Mouse (Mus musculus) gastrocnemius, adult 8-10 months (tissue): ENCODE data around the gene Siae. TPM values are rescaled to one million over a fixed set of nuclear protein-coding genes. Genes with fewer than 3 reads are reported as not detected.
A peak's percentile ranks its signal among the peaks of the same experiment; 100 is the strongest.

Experiments
- DNase-seq, 2 experiments: peaks; one replicate each; pipeline ENCODE4 v3.0.0; 2022; ENCODE audit warnings: low spot score in 2 of 2
- total RNA-seq, 4 experiments: library from RNA; stranded (reverse); gene quantifications; 2 replicates each; pipeline ENCODE4 v1.2.4; 2022

Siae gene
- total RNA-seq, 4 experiments from 2014 or later, result 3.5 to 5.0 (median 4.1) TPM

GRCm38 (mm10) chr9:37625129-37625528, 69.6 kb downstream of the Siae start:
- DNase-seq, result no peak

- no peak for DNase-seq
Observed at GRCm38 (mm10) chr9:37625641-37626040, 70.1 kb downstream of the Siae start.

GRCm38 (mm10) chr9:37626103-37626567, 70.6 kb downstream of the Siae start:
- DNase-seq, result no peak

- no peak for DNase-seq
Observed at GRCm38 (mm10) chr9:37627263-37627662, 71.8 kb downstream of the Siae start.

GRCm38 (mm10) chr9:37628581-37628980, 73.1 kb downstream of the Siae start:
- DNase-seq, result no peak

- no peak for DNase-seq
Observed at GRCm38 (mm10) chr9:37629941-37630340, 74.4 kb downstream of the Siae start.

GRCm38 (mm10) chr9:37632305-37632704, 76.8 kb downstream of the Siae start:
- DNase-seq, result no peak

- no peak for DNase-seq
Observed at GRCm38 (mm10) chr9:37634269-37634668, 78.8 kb downstream of the Siae start.

GRCm38 (mm10) chr9:37636335-37636734, 80.8 kb downstream of the Siae start:
- no peak for DNase-seq

GRCm38 (mm10) chr9:37636800-37637542, 81.5 kb downstream of the Siae start:
- DNase-seq, result no peak

- DNase-seq, result no peak
Observed at GRCm38 (mm10) chr9:37638721-37639120, 83.2 kb downstream of the Siae start.

- no peak for DNase-seq
Observed at GRCm38 (mm10) chr9:37646246-37646645, 90.7 kb downstream of the Siae start.

- no peak for DNase-seq
Observed at GRCm38 (mm10) chr9:37650639-37651038, 95.1 kb downstream of the Siae start.

- no peak for DNase-seq
Observed at GRCm38 (mm10) chr9:37653836-37654235, 98.3 kb downstream of the Siae start.

- DNase-seq, result no peak
Observed at GRCm38 (mm10) chr9:37655961-37656360, 100.5 kb downstream of the Siae start.

GRCm38 (mm10) chr9:37656439-37656881, 101.0 kb downstream of the Siae start:
- no peak for DNase-seq

- peak; percentile 62 to 67 for DNase-seq
Observed at GRCm38 (mm10) chr9:37656931-37657481, 101.5 kb downstream of the Siae start, which contains the start of gene Tbrg1. Gene Tbrg1 (minus strand): TSS chr9:37657312.

GRCm38 (mm10) chr9:37659413-37659812, 103.9 kb downstream of the Siae start:
- no peak for DNase-seq

- DNase-seq, result no peak
Observed at GRCm38 (mm10) chr9:37663210-37663609, 107.7 kb downstream of the Siae start.

- DNase-seq, result no peak
Observed at GRCm38 (mm10) chr9:37664604-37665003, 109.1 kb downstream of the Siae start.

GRCm38 (mm10) chr9:37666045-37666444, 110.5 kb downstream of the Siae start:
- DNase-seq, result no peak

GRCm38 (mm10) chr9:37669115-37669514, 113.6 kb downstream of the Siae start, which contains the start of gene Panx3:
Gene Panx3 (minus strand): TSS chr9:37669235.
- no peak for DNase-seq

- DNase-seq, result no peak
Observed at GRCm38 (mm10) chr9:37669678-37670077, 114.2 kb downstream of the Siae start.
